Mouse (Mus musculus) kidney, adult 9 months (tissue): Measurements from ENCODE around the gene Mterf1b.
"Not testable (repeated sequence)": the region's sequence is repeated elsewhere in the genome, so short reads cannot be mapped to it uniquely, and the experiment has no call there.

Experiments used
- DNase-seq: peaks from one replicate; pipeline ENCODE4 v3.0.0; 2022

Gene Mterf1b

GRCm38 (mm10) chr5:4191671-4192480, at the start of gene Mterf1b:
Mterf1b (plus strand) TSS chr5:4192367.
- not testable (repeated sequence) for DNase-seq

DNA sequence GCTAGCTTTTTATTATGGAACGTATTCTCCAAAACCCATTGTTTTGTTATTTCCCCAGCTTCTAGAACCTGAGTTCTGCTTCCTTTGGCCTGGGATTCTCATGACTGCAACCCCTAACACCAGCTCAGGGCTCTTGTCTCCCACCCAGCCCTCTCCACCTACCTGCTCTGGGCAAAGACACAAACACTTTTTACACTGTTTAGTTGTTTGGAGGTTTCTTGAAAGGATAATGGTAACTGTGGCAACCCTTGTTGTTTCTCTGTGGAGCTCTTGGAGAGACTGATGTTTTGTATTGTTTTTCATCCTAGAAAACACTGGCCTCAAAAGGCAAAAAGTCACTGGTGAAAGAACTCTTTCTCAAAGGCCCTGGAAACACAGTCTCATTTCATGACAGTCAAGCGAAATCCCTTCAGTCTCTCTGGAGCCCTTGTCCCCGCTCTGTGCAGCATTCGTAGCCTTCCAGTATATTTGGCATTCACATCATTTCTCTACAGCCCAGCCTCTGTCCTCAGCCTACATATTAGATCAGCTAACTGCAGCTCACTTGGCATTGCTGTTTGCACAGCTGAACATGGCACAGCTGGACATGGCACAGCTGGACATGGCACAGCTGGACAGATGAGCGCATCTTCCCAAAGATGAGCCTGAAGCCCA, 32.6 kb upstream of the Mterf1b start:
- not testable (repeated sequence) for DNase-seq

- DNase-seq, result no peak
Observed at GRCm38 (mm10) chr5:4161554-4161953, 30.6 kb upstream of the Mterf1b start.

DNA sequence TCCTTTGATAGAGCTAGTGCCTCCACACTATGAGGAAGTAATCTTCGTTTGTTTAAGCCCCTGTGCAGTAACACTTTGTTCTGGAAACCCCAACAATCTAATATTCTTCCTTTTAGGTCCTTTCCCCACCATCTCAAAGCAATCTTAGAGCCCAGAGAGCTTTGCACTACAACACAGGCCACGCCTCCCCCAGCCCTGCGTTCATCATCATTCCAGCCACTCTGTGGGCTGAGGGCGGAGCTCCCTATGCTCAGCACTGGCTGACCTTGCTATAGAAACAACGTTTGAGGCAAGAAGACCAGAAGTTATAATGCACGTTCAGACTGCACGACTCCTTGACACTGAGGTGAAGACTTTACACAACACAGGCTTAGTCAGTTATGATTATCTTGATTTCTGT, 29.7 kb upstream of the Mterf1b start:
- no peak for DNase-seq

- DNase-seq, result not testable (repeated sequence)
Observed at GRCm38 (mm10) chr5:4167813-4168529, 24.2 kb upstream of the Mterf1b start.

DNA sequence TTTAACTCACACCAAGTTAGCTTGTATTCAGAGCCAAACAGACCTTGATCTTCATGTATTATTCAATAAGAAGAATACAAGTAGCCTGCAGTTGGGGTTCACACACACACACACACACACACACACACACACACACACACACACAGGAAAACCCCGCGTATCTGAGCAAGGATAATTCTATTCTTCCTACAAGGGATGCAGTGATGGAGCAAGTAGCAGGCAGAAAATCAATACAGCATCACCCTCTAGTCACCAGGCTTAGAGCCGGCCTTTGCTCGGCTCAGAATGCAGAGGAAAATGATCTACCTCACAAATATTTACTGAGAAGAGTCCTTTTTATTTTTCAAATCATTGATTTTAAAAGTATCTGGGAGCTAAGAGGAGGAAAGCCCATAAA, 23.6 kb upstream of the Mterf1b start:
- DNase-seq, result not testable (repeated sequence)

DNA sequence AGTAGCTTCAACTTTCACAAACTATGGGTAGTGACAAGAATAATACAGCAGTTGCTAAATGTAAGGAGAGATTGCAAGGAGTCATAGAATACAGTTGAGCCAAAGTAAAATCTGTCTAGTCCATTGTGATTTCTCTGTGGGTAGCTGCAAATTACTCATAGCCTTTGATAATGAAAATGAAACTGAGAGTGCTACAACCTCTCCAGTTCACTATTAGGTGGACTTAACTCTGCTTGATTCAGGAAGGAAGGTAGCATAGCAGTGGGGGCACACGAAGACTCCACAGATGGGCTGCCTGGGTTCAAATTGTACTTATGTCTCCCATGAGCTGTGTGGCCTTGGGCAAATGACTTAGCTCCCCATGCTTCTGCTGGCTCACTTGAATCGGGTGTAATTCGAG, 15.7 kb upstream of the Mterf1b start:
- not testable (repeated sequence) for DNase-seq

DNA sequence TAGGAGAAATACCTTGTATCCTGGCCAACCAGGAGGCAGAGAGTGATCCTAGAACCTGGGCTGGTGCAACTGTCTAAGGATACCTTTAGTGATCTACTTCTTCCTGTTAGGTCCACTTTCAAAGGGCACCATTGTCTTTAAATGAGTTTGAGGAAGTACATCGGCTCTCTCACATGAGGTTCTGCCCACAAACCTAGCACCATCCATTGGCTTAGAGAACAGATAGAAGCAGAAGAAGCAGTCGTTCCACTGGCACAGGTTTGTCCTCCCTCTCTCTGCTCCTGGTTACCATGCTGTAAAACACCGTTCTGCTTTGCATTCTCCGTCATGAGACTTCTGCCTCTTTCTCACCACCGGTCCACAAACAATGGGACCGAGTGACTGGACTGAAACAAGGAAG, 12.8 kb upstream of the Mterf1b start:
- no peak for DNase-seq

GRCm38 (mm10) chr5:4186815-4187214, 5.4 kb upstream of the Mterf1b start:
- DNase-seq, result no peak

- not testable (repeated sequence) for DNase-seq
Observed at GRCm38 (mm10) chr5:4192481-4193246, 497 bp downstream of the Mterf1b start.

DNA sequence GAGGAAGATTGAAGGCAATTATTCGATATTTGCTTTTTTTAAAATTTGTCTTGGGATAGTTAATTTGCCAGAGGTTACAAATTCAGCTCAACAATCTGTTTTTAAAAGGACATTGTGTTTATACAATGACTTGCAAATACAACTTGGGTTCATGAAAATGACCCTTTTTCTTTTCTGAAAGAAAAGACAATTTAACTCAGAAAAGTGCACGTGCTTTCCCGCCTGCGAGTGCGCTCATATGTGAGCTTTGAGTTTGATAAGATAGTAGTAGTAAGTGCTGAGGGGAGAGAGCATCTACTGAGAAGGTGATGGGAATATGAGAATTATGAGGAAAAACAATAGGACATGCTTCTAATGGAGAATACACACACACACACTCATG, 1.1 kb downstream of the Mterf1b start:
- no peak for DNase-seq

GRCm38 (mm10) chr5:4194166-4194565, 2.0 kb downstream of the Mterf1b start:
- no peak for DNase-seq

DNA sequence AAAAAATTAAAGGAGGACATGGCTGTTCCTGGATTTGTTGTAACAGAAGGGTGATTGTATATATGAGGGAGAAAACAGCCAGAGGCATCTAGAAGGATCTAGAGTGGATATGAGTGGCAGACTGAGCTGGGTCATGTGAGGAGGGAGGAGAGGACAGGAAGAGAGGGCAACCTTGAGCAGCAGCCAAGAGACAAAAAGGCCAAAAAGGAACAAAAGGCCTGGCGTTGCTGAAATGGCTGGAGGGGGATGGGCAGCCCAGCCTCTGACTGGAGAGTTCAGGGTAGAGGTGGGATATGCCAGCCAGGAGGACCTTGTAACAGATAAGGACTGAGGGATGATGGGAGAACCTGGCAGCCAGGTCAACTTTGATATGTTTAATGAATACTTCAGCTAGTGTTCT, 2.9 kb downstream of the Mterf1b start:
- DNase-seq, result no peak

- DNase-seq, result peak; percentile 14
Observed at GRCm38 (mm10) chr5:4201368-4201767, 9.2 kb downstream of the Mterf1b start.

DNA sequence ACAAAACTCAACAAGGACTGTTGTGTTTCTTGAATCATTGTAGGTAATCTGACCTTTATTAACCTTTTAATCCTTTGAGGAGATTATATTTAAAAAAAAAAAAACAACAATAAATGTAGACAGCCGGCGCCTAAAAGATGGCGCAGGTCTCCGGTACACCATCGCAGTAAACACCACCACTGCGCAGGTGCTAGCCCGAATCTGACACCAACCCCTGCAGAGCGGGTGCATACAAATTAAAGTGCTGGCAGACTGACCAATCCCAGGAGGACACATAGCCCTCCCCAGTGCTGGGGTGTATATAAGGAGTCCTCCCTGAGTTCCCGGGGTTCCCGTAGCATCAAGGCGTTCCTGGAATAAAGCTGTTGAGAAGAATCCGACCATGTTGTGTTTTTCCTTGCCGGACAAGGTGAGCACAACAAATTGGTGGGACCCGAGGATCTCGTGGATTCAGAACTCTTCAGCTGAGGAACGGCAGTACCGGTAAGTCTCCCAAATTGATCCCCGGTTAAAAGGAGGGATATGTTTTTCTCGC, 10.2 kb downstream of the Mterf1b start:
- not testable (repeated sequence) for DNase-seq

DNA sequence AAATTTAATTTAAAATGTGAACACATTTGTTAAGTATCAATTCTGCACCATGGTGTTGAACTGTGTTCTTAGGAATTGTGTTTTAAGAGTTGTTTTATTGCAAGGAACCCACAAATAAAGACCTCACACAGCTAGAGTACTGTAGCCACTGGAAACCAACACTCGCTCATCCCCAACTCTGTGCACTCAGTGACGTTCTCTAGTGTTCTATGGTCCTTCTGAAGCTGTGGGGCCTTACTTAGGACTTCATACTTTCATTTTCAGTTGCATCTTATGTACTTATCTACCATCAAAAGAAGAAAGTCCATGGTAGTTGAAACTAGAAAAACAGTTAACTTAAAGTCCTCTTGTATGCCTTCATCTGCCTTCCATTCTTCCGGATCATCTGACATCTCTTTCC, 17.9 kb downstream of the Mterf1b start:
- DNase-seq, result not testable (repeated sequence)

DNA sequence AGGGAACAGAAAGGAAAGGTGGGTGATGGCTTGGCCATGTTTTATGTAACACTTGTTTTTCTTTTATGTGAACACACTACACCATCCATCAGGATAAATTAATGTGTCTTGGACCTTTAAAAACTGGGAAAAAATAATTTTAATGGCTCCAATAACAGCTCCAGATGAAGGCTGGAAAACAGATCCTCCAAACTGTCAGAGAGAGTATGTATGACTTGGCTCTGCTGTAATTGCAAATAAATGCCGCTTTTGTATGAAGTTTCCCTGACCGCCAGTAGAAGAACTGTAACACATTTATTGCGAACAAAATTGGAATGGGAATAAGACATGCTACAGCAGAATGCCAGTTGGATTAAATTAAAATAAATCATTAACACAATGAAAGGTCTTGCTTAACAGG, 29.1 kb downstream of the Mterf1b start:
- DNase-seq, result no peak

GRCm38 (mm10) chr5:4221981-4222623, 29.9 kb downstream of the Mterf1b start:
- no peak for DNase-seq

- no peak for DNase-seq
Observed at GRCm38 (mm10) chr5:4232163-4232562, 40.0 kb downstream of the Mterf1b start.

GRCm38 (mm10) chr5:4234505-4234904, 42.3 kb downstream of the Mterf1b start:
- DNase-seq, result no peak

- DNase-seq, result no peak
Observed at GRCm38 (mm10) chr5:4240120-4240519, 48.0 kb downstream of the Mterf1b start.

GRCm38 (mm10) chr5:4245004-4245403, 52.8 kb downstream of the Mterf1b start:
- no peak for DNase-seq
